Mouse (Mus musculus) MEL (cell line): ENCODE data around the gene Aldh3b1.
A peak's percentile ranks its signal among the peaks of the same experiment; 100 is the strongest.

Source experiments
- CTCF ChIP-seq, 3 experiments: IDR thresholded peaks in 2 of 3; conservative IDR thresholded peaks in 1 of 3; 2 replicates each; pipeline ENCODE4 v1.5.1; 2011 to 2012; ENCODE audit warnings: low read length in 3 of 3, low read depth in 2 of 3, mild to moderate bottlenecking in 2 of 3, improper control_type of control experiment in 1 of 3, inconsistent platforms in 1 of 3, mixed read lengths in 1 of 3, moderate library complexity in 1 of 3; ENCODE audit not compliant: control insufficient read depth in 1 of 3, insufficient read depth in 1 of 3, poor library complexity in 1 of 3, severe bottlenecking in 1 of 3
- POLR2A ChIP-seq, 2 experiments: IDR thresholded peaks; 2 replicates each; pipeline ENCODE4 v1.6.1; 2011 to 2012; ENCODE audit warnings: low read length in 2 of 2, mild to moderate bottlenecking in 2 of 2, control low read depth in 1 of 2, improper control_type of control experiment in 1 of 2, low read depth in 1 of 2, moderate library complexity in 1 of 2; ENCODE audit not compliant: control insufficient read depth in 1 of 2, insufficient read depth in 1 of 2, poor library complexity in 1 of 2

- no peak for TF ChIP-seq POLR2A (IDR thresholded peaks at IDR 0.05; ENCODE audit: control insufficient read depth in 1 of 2, insufficient read depth in 1 of 2, low read depth in 1 of 2, low read length in 2 of 2, poor library complexity in 1 of 2)
- TF ChIP-seq CTCF (IDR thresholded peaks at IDR 0.05 in 2 of 3, conservative IDR thresholded peaks at IDR 0.05 in 1 of 3; ENCODE audit: control insufficient read depth in 1 of 3, insufficient read depth in 1 of 3, low read depth in 2 of 3, low read length in 3 of 3, poor library complexity in 1 of 3, severe bottlenecking in 1 of 3) = peak; percentile 34 to 75 (median 70); a peak in 5 of 6 replicates
These were observed 39.4 kb downstream of the Aldh3b1 start for GRCm38 (mm10) chr19:3890181-3890580.
